Mouse (Mus musculus): ENCODE data around the gene Ces5a.

- no peak for TF ChIP-seq CTCF (IDR thresholded peaks at IDR 0.05; ENCODE audit: borderline replicate concordance, control insufficient read depth, extremely low read depth, insufficient read depth, low read length, poor library complexity)
- TF ChIP-seq POLR2A (IDR thresholded peaks at IDR 0.05; ENCODE audit: control insufficient read depth, extremely low read depth, insufficient read depth, low read length, poor library complexity) = no peak
Measured at GRCm38 (mm10) chr8:93488743-93489142, 46.9 kb downstream of the Ces5a start.
